Mouse (Mus musculus): ENCODE data around the gene Ctcf.

DNA sequence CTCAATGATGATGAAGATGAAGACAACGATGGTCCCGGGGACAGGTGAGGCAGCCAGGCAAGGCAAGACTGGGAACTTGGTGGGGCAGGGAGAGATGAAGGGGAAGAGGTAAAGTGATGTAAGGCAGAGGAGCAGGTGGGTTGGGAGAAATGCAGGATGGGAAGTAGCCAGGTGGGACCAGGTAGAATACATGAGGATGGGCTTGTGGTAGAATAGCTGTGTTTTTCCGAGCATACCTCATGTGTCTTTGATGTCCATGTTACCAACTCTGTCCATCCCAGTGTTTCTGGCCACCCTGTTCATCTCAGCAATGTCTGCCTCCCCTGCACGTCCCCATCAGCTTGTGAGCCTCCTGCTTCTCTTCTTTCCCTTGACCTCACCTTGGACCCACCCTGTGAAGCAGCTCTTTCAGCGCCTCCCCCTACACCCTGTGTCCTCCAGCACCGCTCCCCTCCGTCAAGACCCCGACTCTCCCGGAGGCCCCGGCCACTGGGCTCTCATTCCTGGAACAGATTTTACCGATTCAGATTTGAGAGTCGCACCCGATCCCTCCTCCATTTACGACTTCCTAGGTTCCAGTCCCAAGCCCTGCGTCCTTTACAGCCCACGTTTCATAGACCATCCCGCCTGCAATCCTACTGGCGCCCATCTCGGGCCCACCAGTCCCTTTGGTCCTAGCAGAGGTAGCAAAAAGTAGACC, 17.3 kb upstream of the Ctcf start:
- TF ChIP-seq POLR2A (IDR thresholded peaks at IDR 0.05; ENCODE audit: extremely low read depth, insufficient read depth, low read length) (no peak), CTCF (IDR thresholded peaks at IDR 0.05; ENCODE audit: low read depth, low read length) (no peak)
